Mouse (Mus musculus): ENCODE measurements around the gene Wdr59.

Gene Wdr59

GRCm38 (mm10) chr8:111521713-111522429, at the start of gene Wdr59:
Gene Wdr59, minus strand, starts transcription at chr8:111522092.
- DNase-seq (ENCODE audit: low spot score), result peak; percentile 94

- no peak for DNase-seq (ENCODE audit: low spot score)
These were observed 49.8 kb upstream of the Wdr59 start for GRCm38 (mm10) chr8:111571661-111572060.

GRCm38 (mm10) chr8:111570432-111570831, 48.5 kb upstream of the Wdr59 start:
- DNase-seq (ENCODE audit: low spot score), result no peak

- DNase-seq (ENCODE audit: low spot score), result no peak
These were observed 48.0 kb upstream of the Wdr59 start for GRCm38 (mm10) chr8:111569926-111570325.

GRCm38 (mm10) chr8:111568029-111568428, 46.1 kb upstream of the Wdr59 start:
- no peak for DNase-seq (ENCODE audit: low spot score)

GRCm38 (mm10) chr8:111567571-111567970, 45.7 kb upstream of the Wdr59 start:
- DNase-seq (ENCODE audit: low spot score), result no peak

- DNase-seq (ENCODE audit: low spot score), result no peak
These were observed 44.4 kb upstream of the Wdr59 start for GRCm38 (mm10) chr8:111566326-111566725.

GRCm38 (mm10) chr8:111565784-111566191, 43.9 kb upstream of the Wdr59 start:
- DNase-seq (ENCODE audit: low spot score), result no peak

GRCm38 (mm10) chr8:111564093-111564492, 42.2 kb upstream of the Wdr59 start:
- no peak for DNase-seq (ENCODE audit: low spot score)

GRCm38 (mm10) chr8:111563687-111564086, 41.8 kb upstream of the Wdr59 start:
- DNase-seq (ENCODE audit: low spot score), result no peak

- no peak for DNase-seq (ENCODE audit: low spot score)
These were observed 41.2 kb upstream of the Wdr59 start for GRCm38 (mm10) chr8:111563075-111563474.

- no peak for DNase-seq (ENCODE audit: low spot score)
These were observed 40.4 kb upstream of the Wdr59 start for GRCm38 (mm10) chr8:111562274-111562803.

- DNase-seq (ENCODE audit: low spot score), result no peak
These were observed 39.9 kb upstream of the Wdr59 start for GRCm38 (mm10) chr8:111561824-111562223.

- DNase-seq (ENCODE audit: low spot score), result no peak
These were observed 29.7 kb upstream of the Wdr59 start for GRCm38 (mm10) chr8:111551511-111552130.

GRCm38 (mm10) chr8:111550002-111550870, 28.3 kb upstream of the Wdr59 start:
- no peak for DNase-seq (ENCODE audit: low spot score)

GRCm38 (mm10) chr8:111548201-111548600, 26.3 kb upstream of the Wdr59 start:
- DNase-seq (ENCODE audit: low spot score), result no peak

- DNase-seq (ENCODE audit: low spot score), result no peak
These were observed 25.3 kb upstream of the Wdr59 start for GRCm38 (mm10) chr8:111547144-111547543.

GRCm38 (mm10) chr8:111545406-111546156, 23.7 kb upstream of the Wdr59 start:
- DNase-seq (ENCODE audit: low spot score), result no peak

- DNase-seq (ENCODE audit: low spot score), result no peak
These were observed 22.0 kb upstream of the Wdr59 start for GRCm38 (mm10) chr8:111543712-111544380.

GRCm38 (mm10) chr8:111539422-111540076, 17.7 kb upstream of the Wdr59 start:
- DNase-seq (ENCODE audit: low spot score), result no peak

GRCm38 (mm10) chr8:111538194-111538593, 16.3 kb upstream of the Wdr59 start:
- DNase-seq (ENCODE audit: low spot score), result peak; percentile 18
